Mouse (Mus musculus): ENCODE data around the gene Kcng1.

- TF ChIP-seq KAT2A (IDR thresholded peaks at IDR 0.05; ENCODE audit: insufficient replicate concordance, low read length) (no peak), ZMIZ1 (IDR thresholded peaks at IDR 0.05; ENCODE audit: low read depth, low read length) (no peak), POLR2A (IDR thresholded peaks at IDR 0.05; ENCODE audit: low read depth, low read length) (no peak), JUND (conservative IDR thresholded peaks at IDR 0.05; ENCODE audit: low read depth, low read length) (no peak)
Observed at GRCm38 (mm10) chr2:168245571-168245970, 36.0 kb downstream of the Kcng1 start.

Measured in CH12.LX (cell line).